Mouse (Mus musculus): ENCODE results near the gene Zfp975. TPM values are rescaled to one million over a fixed set of nuclear protein-coding genes. Genes with fewer than 3 reads are reported as not detected.
"Not testable (repeated sequence)": the region's sequence is repeated elsewhere in the genome, so short reads cannot be mapped to it uniquely, and the experiment has no call there.

The Zfp975 gene
- 6.9 and 7.3 TPM in 2 replicates for polyA plus RNA-seq (2015; fragmentation: Nextera tagmentation; extraction: Ambion mirVana)

GRCm38 (mm10) chr7:42692362-42693158 is at the start of gene Zfp975:
Zfp975 (minus strand) TSS chr7:42692742.
- WGBS, result under 1% methylated on average over 23 of the region's 23 CpGs
- Histone ChIP-seq H3K27ac (ENCODE audit: low read depth, low read length) (peak within 1 kb of the TSS; percentile 72), H3K9ac (ENCODE audit: low read depth, low read length) (peak within 1 kb of the TSS; percentile 74), H3K4me3 (ENCODE audit: low read length) (peak within 1 kb of the TSS; percentile 59), H3K4me2 (ENCODE audit: low read length) (peak within 1 kb of the TSS; percentile 64)
- H3K27me3 ChIP-seq (replicated peaks; ENCODE audit: control insufficient read depth, insufficient read depth, low read length); H3K9me3 ChIP-seq (ENCODE audit: control insufficient read depth, low read length); H3K4me1 ChIP-seq (ENCODE audit: control insufficient read depth, insufficient read depth, low read depth, low read length); H3K36me3 ChIP-seq (ENCODE audit: control insufficient read depth, insufficient read depth, low read length): not testable (repeated sequence)
- peak; percentile 100 for ATAC-seq

GRCm38 (mm10) chr7:42738536-42739210 is 46.1 kb upstream of the Zfp975 start:
- no peak overlapping the region for H3K4me3 ChIP-seq (ENCODE audit: low read length)
- H3K9me3 ChIP-seq (ENCODE audit: control insufficient read depth, low read length), result peaks cover 17% of the 10 kb centered on the region
- no peak overlapping the region for H3K27ac ChIP-seq (ENCODE audit: low read depth, low read length)
- WGBS, result 86% methylated on average over 10 of the region's 10 CpGs
- no peak overlapping the region for H3K4me2 ChIP-seq (ENCODE audit: low read length)
- H3K4me1 ChIP-seq (ENCODE audit: control insufficient read depth, insufficient read depth, low read depth, low read length), result no peaks in the 10 kb centered on the region
- H3K36me3 ChIP-seq (ENCODE audit: control insufficient read depth, insufficient read depth, low read length), result no peaks in the 10 kb centered on the region
- no peak for ATAC-seq
- H3K9ac ChIP-seq (ENCODE audit: low read depth, low read length), result no peak overlapping the region
- H3K27me3 ChIP-seq (replicated peaks; ENCODE audit: control insufficient read depth, insufficient read depth, low read length), result no peaks in the 10 kb centered on the region

GRCm38 (mm10) chr7:42726917-42727316 is 34.4 kb upstream of the Zfp975 start, which contains the start of gene Gm17067:
Gm17067 (minus strand) TSS chr7:42727017.
- H3K27ac ChIP-seq (ENCODE audit: low read depth, low read length); H3K4me1 ChIP-seq (ENCODE audit: control insufficient read depth, insufficient read depth, low read depth, low read length); H3K9ac ChIP-seq (ENCODE audit: low read depth, low read length); H3K27me3 ChIP-seq (replicated peaks; ENCODE audit: control insufficient read depth, insufficient read depth, low read length); H3K36me3 ChIP-seq (ENCODE audit: control insufficient read depth, insufficient read depth, low read length); ATAC-seq; H3K4me2 ChIP-seq (ENCODE audit: low read length); H3K9me3 ChIP-seq (ENCODE audit: control insufficient read depth, low read length); H3K4me3 ChIP-seq (ENCODE audit: low read length): not testable (repeated sequence)
- WGBS, result 91% methylated on average over 4 of the region's 4 CpGs

DNA sequence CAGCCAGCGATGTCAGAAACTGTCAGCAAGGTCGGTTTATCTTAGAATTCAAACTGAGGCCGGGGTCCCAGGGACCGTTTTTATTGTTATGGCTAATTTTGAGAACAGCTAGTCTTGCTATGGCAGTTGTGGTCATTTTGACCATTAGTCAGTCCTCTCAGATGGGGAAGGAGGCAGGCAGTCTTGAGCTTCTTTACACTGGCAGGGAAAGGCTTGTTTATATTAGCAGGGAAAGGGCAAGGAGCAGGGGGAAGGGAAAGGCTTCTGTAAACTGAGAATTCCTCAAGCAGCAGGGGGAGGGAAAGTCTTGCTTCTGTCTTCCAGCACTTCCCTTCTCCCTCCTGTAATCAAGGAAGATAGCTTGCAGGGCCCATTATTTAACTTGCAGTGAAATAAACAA is 709 bp upstream of the Zfp975 start:
- 3% methylated on average over 4 of the region's 4 CpGs for WGBS

DNA sequence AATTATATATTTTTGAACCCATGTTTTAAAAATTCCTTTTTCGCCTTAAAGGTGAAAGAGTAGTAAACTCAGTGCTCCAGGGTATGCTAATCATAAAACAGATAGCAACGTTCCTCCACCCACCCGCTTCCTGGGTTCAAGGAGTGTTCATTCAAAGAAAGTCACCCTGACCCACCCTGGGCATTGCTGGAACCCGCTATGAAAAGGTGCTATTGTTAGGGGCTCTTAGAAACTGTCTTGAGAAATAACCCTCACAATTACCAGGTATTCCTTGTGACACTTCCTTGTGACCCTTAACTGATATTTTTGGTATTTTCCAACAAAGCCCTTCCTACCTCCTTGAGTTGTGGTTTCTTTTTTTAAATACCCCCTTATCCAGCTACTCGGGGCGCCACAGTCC is 12.5 kb downstream of the Zfp975 start:
- not testable (repeated sequence) for H3K36me3 ChIP-seq (ENCODE audit: control insufficient read depth, insufficient read depth, low read length); H3K4me1 ChIP-seq (ENCODE audit: control insufficient read depth, insufficient read depth, low read depth, low read length); H3K27ac ChIP-seq (ENCODE audit: low read depth, low read length); H3K9ac ChIP-seq (ENCODE audit: low read depth, low read length); H3K4me3 ChIP-seq (ENCODE audit: low read length); ATAC-seq; H3K27me3 ChIP-seq (replicated peaks; ENCODE audit: control insufficient read depth, insufficient read depth, low read length); H3K4me2 ChIP-seq (ENCODE audit: low read length)
- 94% methylated on average over 6 of the region's 6 CpGs for WGBS
- peaks cover 20% of the 10 kb centered on the region for H3K9me3 ChIP-seq (ENCODE audit: control insufficient read depth, low read length)

More for the DNA sequence above, 709 bp upstream of the Zfp975 start:
- not testable (repeated sequence) for H3K4me1 ChIP-seq (ENCODE audit: control insufficient read depth, insufficient read depth, low read depth, low read length); H3K36me3 ChIP-seq (ENCODE audit: control insufficient read depth, insufficient read depth, low read length); H3K9me3 ChIP-seq (ENCODE audit: control insufficient read depth, low read length); H3K27me3 ChIP-seq (replicated peaks; ENCODE audit: control insufficient read depth, insufficient read depth, low read length); ATAC-seq; H3K27ac ChIP-seq (ENCODE audit: low read depth, low read length)
- Histone ChIP-seq H3K4me3 (ENCODE audit: low read length) (peak overlapping the region; percentile 59), H3K4me2 (ENCODE audit: low read length) (peak overlapping the region; percentile 64), H3K9ac (ENCODE audit: low read depth, low read length) (peak overlapping the region; percentile 74)

DNA sequence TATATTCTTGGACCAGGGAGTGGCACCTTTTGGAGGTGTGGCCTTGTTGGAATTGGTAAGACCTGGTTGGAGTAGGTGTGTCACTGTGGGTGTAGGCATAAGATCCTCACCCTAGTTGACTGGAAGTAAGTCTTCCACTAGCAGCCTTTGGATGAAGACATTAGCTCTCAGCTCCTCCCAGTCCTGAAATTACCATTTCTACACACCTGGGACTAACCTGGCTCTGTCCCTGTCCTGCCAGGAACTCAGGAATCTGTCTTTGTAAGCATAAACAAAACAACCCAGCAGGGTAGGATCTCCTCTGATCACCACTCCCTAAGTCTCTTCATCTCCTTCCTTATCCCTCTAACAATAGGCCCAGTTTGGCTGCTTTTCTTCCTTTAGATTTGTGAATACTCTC is 12.9 kb downstream of the Zfp975 start:
- H3K4me2 ChIP-seq (ENCODE audit: low read length); H3K4me3 ChIP-seq (ENCODE audit: low read length); H3K4me1 ChIP-seq (ENCODE audit: control insufficient read depth, insufficient read depth, low read depth, low read length); H3K27ac ChIP-seq (ENCODE audit: low read depth, low read length); H3K27me3 ChIP-seq (replicated peaks; ENCODE audit: control insufficient read depth, insufficient read depth, low read length); H3K9ac ChIP-seq (ENCODE audit: low read depth, low read length); H3K36me3 ChIP-seq (ENCODE audit: control insufficient read depth, insufficient read depth, low read length); ATAC-seq: not testable (repeated sequence)
- peaks cover 20% of the 10 kb centered on the region for H3K9me3 ChIP-seq (ENCODE audit: control insufficient read depth, low read length)

DNA sequence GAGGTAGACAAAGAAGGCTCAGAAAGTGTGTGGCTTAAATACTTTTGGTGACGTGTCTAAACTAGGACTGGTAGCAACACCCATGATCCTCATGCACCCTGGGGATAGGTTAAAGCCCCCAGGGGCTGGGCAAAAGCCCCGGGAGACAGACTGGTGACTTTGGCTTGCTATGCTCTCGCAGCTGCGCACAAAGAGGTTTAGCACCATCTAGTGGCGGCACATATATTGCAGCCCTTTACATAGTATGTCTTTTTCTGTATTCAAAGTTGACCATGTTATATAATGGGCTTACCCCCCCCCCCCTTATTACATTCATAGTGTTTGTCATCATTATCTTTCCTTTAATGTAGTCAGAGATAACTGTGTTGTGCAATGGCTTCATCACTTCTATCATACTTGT is 32.4 kb downstream of the Zfp975 start:
- not testable (repeated sequence) for H3K9ac ChIP-seq (ENCODE audit: low read depth, low read length); H3K4me2 ChIP-seq (ENCODE audit: low read length); H3K36me3 ChIP-seq (ENCODE audit: control insufficient read depth, insufficient read depth, low read length); H3K4me1 ChIP-seq (ENCODE audit: control insufficient read depth, insufficient read depth, low read depth, low read length); H3K27me3 ChIP-seq (replicated peaks; ENCODE audit: control insufficient read depth, insufficient read depth, low read length); H3K4me3 ChIP-seq (ENCODE audit: low read length); ATAC-seq; H3K27ac ChIP-seq (ENCODE audit: low read depth, low read length)
- 68% methylated on average over 5 of the region's 5 CpGs for WGBS
- peaks cover 15% of the 10 kb centered on the region; the same call in 1 of the 2 replicates for H3K9me3 ChIP-seq (ENCODE audit: control insufficient read depth, low read length)

- not testable (repeated sequence) for H3K27ac ChIP-seq (ENCODE audit: low read depth, low read length); H3K36me3 ChIP-seq (ENCODE audit: control insufficient read depth, insufficient read depth, low read length); H3K4me1 ChIP-seq (ENCODE audit: control insufficient read depth, insufficient read depth, low read depth, low read length); ATAC-seq; H3K9ac ChIP-seq (ENCODE audit: low read depth, low read length); H3K4me3 ChIP-seq (ENCODE audit: low read length); H3K4me2 ChIP-seq (ENCODE audit: low read length); H3K27me3 ChIP-seq (replicated peaks; ENCODE audit: control insufficient read depth, insufficient read depth, low read length)
- H3K9me3 ChIP-seq (ENCODE audit: control insufficient read depth, low read length), result peaks cover 18% of the 10 kb centered on the region
- WGBS, result 73% methylated on average over 2 of the region's 2 CpGs
These were observed 37.3 kb downstream of the Zfp975 start for GRCm38 (mm10) chr7:42655211-42655610.

- 27% methylated on average over 3 of the region's 3 CpGs for WGBS
- not testable (repeated sequence) for ATAC-seq; H3K27me3 ChIP-seq (replicated peaks; ENCODE audit: control insufficient read depth, insufficient read depth, low read length); H3K27ac ChIP-seq (ENCODE audit: low read depth, low read length); H3K9ac ChIP-seq (ENCODE audit: low read depth, low read length); H3K36me3 ChIP-seq (ENCODE audit: control insufficient read depth, insufficient read depth, low read length); H3K9me3 ChIP-seq (ENCODE audit: control insufficient read depth, low read length); H3K4me1 ChIP-seq (ENCODE audit: control insufficient read depth, insufficient read depth, low read depth, low read length)
- Histone ChIP-seq H3K4me3 (ENCODE audit: low read length) (peak overlapping the region; percentile 46), H3K4me2 (ENCODE audit: low read length) (peak overlapping the region; percentile 55)
These were observed 49.4 kb downstream of the Zfp975 start for GRCm38 (mm10) chr7:42643120-42643620.
